Mouse (Mus musculus) adrenal gland, adult 2 months (tissue): ENCODE results near the gene Gm17535. TPM values are rescaled to one million over a fixed set of nuclear protein-coding genes. Genes with fewer than 3 reads are reported as not detected.
"Not testable (repeated sequence)": the region's sequence is repeated elsewhere in the genome, so short reads cannot be mapped to it uniquely, and the experiment has no call there.

Experiments
- DNase-seq: peaks from one replicate; pipeline ENCODE4 v3.0.0; 2021
- microRNA-seq, 2 experiments: library from miRNA; unstranded; fragments of <30 nt; microRNA quantifications; one replicate each; pipeline ENCODE4 v1.2.0; 2021
- polyA plus RNA-seq: library from polyadenylated mRNA; depleted of rRNA; stranded (reverse); fragments of >200 nt; gene quantifications from 2 replicates; pipeline ENCODE4 v1.2.3, GENCODE M21; 2012; rRNA removed
- total RNA-seq, 2 experiments: library from RNA; stranded (reverse); gene quantifications; 2 replicates each; pipeline ENCODE4 v1.2.3; 2021

The Gm17535 gene
- total and polyA plus RNA-seq, 3 experiments, result not detected

- peak; percentile 3 for DNase-seq
These were observed 9.4 kb upstream of the Gm17535 start, which contains the start of gene Gm10717 for GRCm38 (mm10) chr9:3024912-3025467. TSS of gene Gm10717 (plus strand) at chr9:3025417.

DNA sequence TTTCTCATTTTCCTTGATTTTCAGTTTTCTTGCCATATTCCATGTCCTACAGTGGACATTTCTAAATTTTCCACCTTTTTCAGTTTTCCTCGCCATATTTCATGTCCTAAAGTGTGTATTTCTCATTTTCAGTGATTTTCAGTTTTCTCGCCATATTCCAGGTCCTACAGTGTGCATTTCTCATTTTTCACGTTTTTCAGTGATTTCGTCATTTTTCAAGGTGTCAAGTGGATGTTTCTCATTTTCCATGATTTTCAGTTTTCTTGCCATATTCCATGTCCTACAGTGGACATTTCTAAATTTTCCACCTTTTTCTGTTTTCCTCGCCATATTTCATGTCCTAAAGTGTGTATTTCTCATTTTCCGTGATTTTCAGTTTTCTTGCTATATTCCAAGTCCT, 8.7 kb upstream of the Gm17535 start:
- peak; percentile 51 for DNase-seq

- DNase-seq, result not testable (repeated sequence)
These were observed 8.3 kb upstream of the Gm17535 start for GRCm38 (mm10) chr9:3026136-3026535.

- DNase-seq, result not testable (repeated sequence)
These were observed 7.7 kb upstream of the Gm17535 start for GRCm38 (mm10) chr9:3026741-3027140.

DNA sequence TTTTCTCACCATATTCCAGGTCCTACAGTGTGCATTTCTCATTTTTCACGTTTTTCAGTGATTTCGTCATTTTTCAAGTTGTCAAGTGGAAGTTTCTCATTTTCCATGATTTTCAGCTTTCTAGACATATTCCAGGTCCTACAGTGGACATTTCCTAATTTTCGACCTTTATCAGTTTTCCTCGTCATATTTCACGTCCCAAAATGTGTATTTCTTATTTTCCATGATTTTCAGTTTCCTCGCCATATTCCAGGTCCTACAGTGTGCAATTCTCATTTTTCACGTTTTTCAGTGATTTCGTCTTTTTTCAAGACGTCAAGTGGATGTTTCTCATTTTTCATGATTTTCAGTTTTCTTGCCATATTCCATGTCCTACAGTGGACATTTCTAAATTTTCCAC, 7.2 kb upstream of the Gm17535 start:
- not testable (repeated sequence) for DNase-seq

GRCm38 (mm10) chr9:3029276-3030000, 5.0 kb upstream of the Gm17535 start:
- DNase-seq, result peak; percentile 4

DNA sequence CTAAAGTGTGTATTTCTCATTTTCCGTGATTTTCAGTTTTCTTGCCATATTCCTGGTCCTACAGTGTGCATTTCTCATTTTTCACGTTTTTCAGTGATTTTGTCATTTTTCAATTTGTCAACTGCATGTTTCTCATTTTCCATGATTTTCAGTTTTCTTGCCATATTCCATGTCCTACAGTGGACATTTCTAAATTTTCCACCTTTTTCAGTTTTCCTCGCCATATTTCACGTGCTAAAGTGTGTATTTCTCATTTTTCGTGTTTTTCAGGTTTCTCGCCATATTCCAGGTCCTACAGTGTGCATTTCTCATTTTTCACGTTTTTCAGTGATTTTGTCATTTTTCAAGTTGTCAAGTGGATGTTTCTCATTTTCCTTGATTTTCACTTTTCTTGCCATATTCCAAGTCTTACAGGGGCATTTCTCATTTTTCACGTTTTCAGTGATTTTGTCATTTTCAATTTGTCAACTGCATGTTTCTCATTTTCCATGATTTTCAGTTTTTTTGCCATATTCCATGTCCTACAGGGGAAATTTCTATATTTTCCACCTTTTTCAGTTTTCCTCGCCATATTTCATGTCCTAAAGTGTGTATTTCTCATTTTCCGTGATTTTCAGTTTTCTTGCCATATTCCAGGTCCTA, 3.6 kb upstream of the Gm17535 start:
- not testable (repeated sequence) for DNase-seq

- DNase-seq, result not testable (repeated sequence)
These were observed 2.2 kb downstream of the Gm17535 start, which contains the start of gene Gm10715 for GRCm38 (mm10) chr9:3036577-3036976. TSS of gene Gm10715 (plus strand) at chr9:3036877.

DNA sequence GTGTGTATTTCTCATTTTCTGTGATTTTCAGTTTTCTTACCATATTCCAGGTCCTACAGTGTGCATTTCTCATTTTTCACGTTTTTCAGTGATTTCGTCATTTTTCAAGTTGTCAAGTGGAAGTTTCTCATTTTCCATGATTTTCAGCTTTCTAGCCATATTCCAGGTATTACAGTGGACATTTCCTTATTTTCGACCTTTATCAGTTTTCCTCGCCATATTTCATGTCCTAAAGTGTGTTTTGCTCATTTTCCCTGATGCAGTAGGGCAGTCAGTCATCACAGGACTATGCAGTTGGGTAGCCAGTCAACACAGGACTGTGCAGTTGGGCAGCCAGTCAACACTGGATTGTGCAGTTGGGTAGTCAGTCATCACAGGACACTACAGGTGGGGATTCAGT, 3.8 kb downstream of the Gm17535 start:
- not testable (repeated sequence) for DNase-seq

Small RNA genes within 50 kb of the gene (microRNA-seq; reads per million reads assigned to microRNA genes)
- 0 reads per million in 2 experiments for gene Mir101c

Other genes with a start within 250 kb of the Gm17535 start
- gene Gm10722, start 33.7 kb upstream of the Gm17535 start, total RNA-seq, result not detected
- not detected in 2 replicates for gene Gm10722, start 33.7 kb upstream of the Gm17535 start, polyA plus RNA-seq
- gene Gm11168, start 31.3 kb upstream of the Gm17535 start, total RNA-seq, result under 1 TPM in 1 of 2 experiments, not detected in 1; 0.78 TPM
- gene Gm11168, start 31.3 kb upstream of the Gm17535 start, polyA plus RNA-seq, result not detected in 2 replicates
- gene Gm10721, start 21.5 kb upstream of the Gm17535 start, total RNA-seq, result 1 to 10 TPM in 1 of 2 experiments, under 1 TPM in 1; 0.86 to 1.2 TPM
- not detected in 2 replicates for gene Gm10721, start 21.5 kb upstream of the Gm17535 start, polyA plus RNA-seq
- gene Gm10720, start 18.9 kb upstream of the Gm17535 start, total RNA-seq, result not detected
- gene Gm10720, start 18.9 kb upstream of the Gm17535 start, polyA plus RNA-seq, result not detected in 2 replicates
- gene Gm10719, start 17.2 kb upstream of the Gm17535 start, total RNA-seq, result 1 to 10 TPM in 1 of 2 experiments, under 1 TPM in 1; 0.90 to 3.5 TPM
- not detected in 2 replicates for gene Gm10719, start 17.2 kb upstream of the Gm17535 start, polyA plus RNA-seq
- 1 to 10 TPM; 1.7 to 1.9 TPM for gene Gm10718, start 11.1 kb upstream of the Gm17535 start, total RNA-seq
- gene Gm10718, start 11.1 kb upstream of the Gm17535 start, polyA plus RNA-seq, result not detected in 2 replicates
- gene Gm10717, start 9.2 kb upstream of the Gm17535 start, total RNA-seq, result under 1 TPM in 1 of 2 experiments, not detected in 1; 0.49 TPM
- gene Gm10717, start 9.2 kb upstream of the Gm17535 start, polyA plus RNA-seq, result not detected in 2 replicates
- not detected for gene Gm10715, start 2.3 kb downstream of the Gm17535 start, total RNA-seq
- gene Gm10715, start 2.3 kb downstream of the Gm17535 start, polyA plus RNA-seq, result not detected in 2 replicates